Mouse (Mus musculus) gonadal fat pad, adult 2 months (tissue): ENCODE measurements around the gene Olfr1090. TPM values are rescaled to one million over a fixed set of nuclear protein-coding genes. Genes with fewer than 3 reads are reported as not detected.

ENCODE experiments used
- DNase-seq: peaks from one replicate; pipeline ENCODE4 v3.0.0-alpha.2; 2012; ENCODE audit warnings: low read depth
- polyA plus RNA-seq: library from polyadenylated mRNA; depleted of rRNA; stranded (reverse); fragments of >200 nt; gene quantifications from 2 replicates; pipeline ENCODE4 v1.2.3, GENCODE M21; 2012; rRNA removed

Olfr1090 gene
- polyA plus RNA-seq, result not detected in 2 replicates

DNA sequence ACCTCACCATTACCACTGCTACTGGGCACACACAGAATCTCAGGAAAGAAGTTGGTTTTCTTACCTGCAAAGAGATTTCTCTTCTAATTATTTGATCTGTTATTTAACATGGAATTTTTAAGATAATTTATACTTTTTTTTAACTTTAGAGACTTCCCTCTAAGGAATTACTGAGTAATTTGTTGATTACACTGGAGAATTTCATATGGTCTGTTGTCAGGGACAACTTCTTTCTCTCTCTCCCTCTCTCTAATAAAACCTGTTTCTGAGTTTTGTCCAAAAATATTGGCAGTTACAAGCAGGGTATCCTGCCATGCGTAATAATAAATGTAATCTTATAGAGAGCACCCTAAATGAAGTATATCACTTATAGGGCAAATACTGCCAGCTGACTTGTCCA, at the start of gene Olfr1090:
Gene Olfr1090, minus strand, starts transcription at position 101 of the 400 bp plus-strand sequence.
- no peak for DNase-seq

DNA sequence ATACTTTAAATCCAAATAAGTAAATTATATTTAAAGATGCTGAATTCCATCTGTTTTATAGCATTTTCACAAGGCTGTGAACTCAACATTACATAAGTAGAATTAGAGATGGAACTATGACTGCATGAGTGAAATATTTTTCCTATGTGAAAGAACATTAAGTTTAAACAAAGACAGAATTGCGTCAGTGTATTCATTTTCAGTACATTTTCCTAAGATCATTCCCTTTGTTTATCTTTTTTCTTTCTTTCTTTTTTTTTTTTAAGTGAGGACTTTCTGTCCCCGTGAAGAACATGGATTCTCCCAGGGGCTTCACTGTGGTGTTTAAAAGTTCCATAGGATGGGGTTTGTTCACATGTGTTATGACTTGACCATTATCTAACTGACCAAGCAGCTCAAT, 23.4 kb upstream of the Olfr1090 start, which contains the start of gene Olfr1093:
Gene Olfr1093, plus strand, starts transcription at position 301 of the 400 bp plus-strand sequence.
- DNase-seq, result no peak

DNA sequence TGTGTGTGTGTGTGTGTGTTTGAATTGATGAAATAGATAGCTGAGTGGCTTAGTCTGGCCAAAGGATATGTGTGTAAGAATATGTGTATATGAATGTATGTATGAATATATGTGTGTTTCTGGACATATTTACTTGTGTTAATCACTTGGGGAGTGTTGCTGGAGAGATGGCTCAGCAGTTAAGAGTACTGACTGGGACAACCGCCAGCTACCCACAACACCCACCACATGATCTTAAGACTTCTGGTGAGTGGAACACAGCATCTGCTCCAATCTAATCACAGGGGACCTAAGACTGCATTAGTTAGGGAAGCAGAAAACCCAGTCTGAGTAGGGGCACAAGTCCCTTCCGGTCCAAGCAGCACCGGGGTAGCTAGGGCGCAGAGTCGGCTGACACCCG, 2.3 kb upstream of the Olfr1090 start:
- DNase-seq, result no peak

DNA sequence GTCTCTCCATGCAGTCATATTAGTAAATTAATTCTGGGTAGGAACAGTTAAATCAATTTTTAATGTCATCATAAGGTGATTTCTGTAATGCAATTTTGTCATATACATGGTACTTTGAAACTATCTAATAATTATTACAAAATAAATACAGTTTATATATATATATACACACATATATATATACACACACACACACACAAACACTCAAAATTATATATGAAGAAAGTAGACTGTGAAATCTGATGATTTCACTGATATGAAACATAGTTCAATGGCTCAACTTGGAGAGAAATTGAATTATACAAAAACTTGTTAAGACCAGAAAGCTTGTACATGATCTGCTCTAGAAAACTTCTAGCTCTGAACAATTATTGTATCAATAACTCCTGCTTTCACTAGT, 25.2 kb downstream of the Olfr1090 start, which contains the start of gene Olfr1089:
Gene Olfr1089, minus strand, starts transcription at position 101 of the 400 bp plus-strand sequence.
- no peak for DNase-seq

Other genes starting within 250 kb of the Olfr1090 start
- not detected in 2 replicates for gene Olfr1079, start 216.5 kb downstream of the Olfr1090 start, polyA plus RNA-seq
- not detected in 2 replicates for gene Olfr1080, start 200.8 kb downstream of the Olfr1090 start, polyA plus RNA-seq
- gene Olfr1082, start 160.0 kb downstream of the Olfr1090 start, polyA plus RNA-seq, result not detected in 2 replicates
- gene Olfr1084, start 119.3 kb downstream of the Olfr1090 start, polyA plus RNA-seq, result not detected in 2 replicates
- gene Olfr1085, start 97.0 kb downstream of the Olfr1090 start, polyA plus RNA-seq, result not detected in 2 replicates
- gene Olfr1086, start 78.9 kb downstream of the Olfr1090 start, polyA plus RNA-seq, result not detected in 2 replicates
- not detected in 2 replicates for gene Olfr1087, start 60.6 kb downstream of the Olfr1090 start, polyA plus RNA-seq
- not detected in 2 replicates for gene Olfr1089, start 25.3 kb downstream of the Olfr1090 start, polyA plus RNA-seq
- gene Olfr1093, start 23.5 kb upstream of the Olfr1090 start, polyA plus RNA-seq, result not detected in 2 replicates
- gene Olfr141, start 51.0 kb upstream of the Olfr1090 start, polyA plus RNA-seq, result not detected in 2 replicates
- gene Olfr1094, start 65.7 kb upstream of the Olfr1090 start, polyA plus RNA-seq, result not detected in 2 replicates
- gene Olfr1095, start 92.7 kb upstream of the Olfr1090 start, polyA plus RNA-seq, result not detected in 2 replicates
- gene Gm13723, start 115.8 kb upstream of the Olfr1090 start, polyA plus RNA-seq, result not detected in 2 replicates
- not detected in 2 replicates for gene Olfr1097, start 133.2 kb upstream of the Olfr1090 start, polyA plus RNA-seq
- gene Olfr1098, start 165.6 kb upstream of the Olfr1090 start, polyA plus RNA-seq, result not detected in 2 replicates
- gene Olfr1099, start 201.7 kb upstream of the Olfr1090 start, polyA plus RNA-seq, result not detected in 2 replicates
- gene Olfr1100, start 221.0 kb upstream of the Olfr1090 start, polyA plus RNA-seq, result not detected in 2 replicates
- gene Olfr1101, start 232.2 kb upstream of the Olfr1090 start, polyA plus RNA-seq, result not detected in 2 replicates
- not detected in 2 replicates for gene Olfr1102, start 239.4 kb upstream of the Olfr1090 start, polyA plus RNA-seq